Mouse (Mus musculus) T-cell, adult 66 days (primary cell): ENCODE results near the gene Gm14391. TPM values are rescaled to one million over a fixed set of nuclear protein-coding genes. Genes with fewer than 3 reads are reported as not detected.

Experiments
- total RNA-seq, 2 experiments: library from RNA; stranded (reverse); gene quantifications; 3 replicates in 1 of 2; 4 replicates in 1 of 2; pipeline ENCODE4 v1.2.4; 2023

The Gm14391 gene
- 10 to 100 TPM; 18.2 to 29.4 TPM for total RNA-seq

GRCm38 (mm10) chr2:175206732-175207131 lies at the start of gene Gm14391:
Gm14391 (minus strand) TSS chr2:175206917.

GRCm38 (mm10) chr2:175175401-175176180 lies 31.1 kb downstream of the Gm14391 start, which contains the start of gene Gm14443:
Gm14443 (minus strand) TSS chr2:175175871.

GRCm38 (mm10) chr2:175141993-175142295 lies 64.8 kb downstream of the Gm14391 start, which contains the start of gene Gm14399:
Gm14399 (minus strand) TSS chr2:175142012.

Other genes with a start within 250 kb of the Gm14391 start
- gene Gm14444, start 196.7 kb downstream of the Gm14391 start, total RNA-seq, result not detected
- gene Gm14393, start 139.1 kb downstream of the Gm14391 start, total RNA-seq, result not detected
- gene Gm14399, start 64.9 kb downstream of the Gm14391 start, total RNA-seq, result 1 to 10 TPM; 4.7 to 6.8 TPM
- under 1 TPM; 0.12 to 0.41 TPM for gene Gm14443, start 31.0 kb downstream of the Gm14391 start, total RNA-seq
- gene Gm14440, start 68.2 kb upstream of the Gm14391 start, total RNA-seq, result 1 to 10 TPM in 1 of 2 experiments, not detected in 1; 4.0 TPM
- 10 to 100 TPM; 12.3 to 13.9 TPM for gene Gm4631, start 131.3 kb upstream of the Gm14391 start, total RNA-seq
- gene Zfp968, start 165.5 kb upstream of the Gm14391 start, total RNA-seq, result 1 to 10 TPM in 1 of 2 experiments, not detected in 1; 2.1 TPM
- 1 to 10 TPM; 1.3 to 3.2 TPM for gene Gm4724, start 228.9 kb upstream of the Gm14391 start, total RNA-seq